Mouse (Mus musculus) kidney, adult 8-10 months (tissue): ENCODE results near the gene Arntl.
"Not testable (repeated sequence)": the region's sequence is repeated elsewhere in the genome, so short reads cannot be mapped to it uniquely, and the experiment has no call there.

Experiments
- DNase-seq, 2 experiments: peaks; one replicate each; pipeline ENCODE4 v3.0.0; 2022

The Arntl gene

DNA sequence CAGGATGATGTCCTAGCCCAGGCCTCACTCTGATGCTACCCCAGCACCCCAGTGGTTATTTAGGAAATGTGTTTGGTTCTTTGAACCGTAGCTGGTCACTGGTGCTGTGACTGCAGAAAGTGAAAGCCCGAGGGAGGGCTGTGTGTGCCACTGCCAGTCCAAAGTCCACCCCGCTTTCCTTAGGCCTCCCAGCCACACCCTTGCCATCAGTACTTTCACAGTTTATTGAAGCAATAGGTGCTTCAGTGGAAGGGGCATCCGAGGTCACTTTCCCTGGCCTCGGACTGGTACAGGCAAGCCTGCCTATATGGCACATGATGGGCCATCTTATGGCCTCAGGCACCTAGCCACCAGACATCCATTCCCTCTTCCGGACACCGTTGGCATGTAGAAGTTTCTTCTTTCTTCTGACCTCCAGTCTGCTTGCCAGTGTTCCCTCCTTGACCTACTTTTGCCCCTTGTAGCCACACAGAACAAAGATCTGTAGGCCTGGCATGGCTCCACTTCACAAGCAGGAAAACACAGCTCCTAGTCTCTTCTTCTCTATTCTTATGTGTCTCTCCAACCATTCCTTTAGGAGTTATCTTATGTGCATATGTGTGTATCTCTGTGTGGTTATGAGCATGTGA lies 46.6 kb downstream of the Arntl start:
- DNase-seq, result peak; percentile 63 to 66

DNA sequence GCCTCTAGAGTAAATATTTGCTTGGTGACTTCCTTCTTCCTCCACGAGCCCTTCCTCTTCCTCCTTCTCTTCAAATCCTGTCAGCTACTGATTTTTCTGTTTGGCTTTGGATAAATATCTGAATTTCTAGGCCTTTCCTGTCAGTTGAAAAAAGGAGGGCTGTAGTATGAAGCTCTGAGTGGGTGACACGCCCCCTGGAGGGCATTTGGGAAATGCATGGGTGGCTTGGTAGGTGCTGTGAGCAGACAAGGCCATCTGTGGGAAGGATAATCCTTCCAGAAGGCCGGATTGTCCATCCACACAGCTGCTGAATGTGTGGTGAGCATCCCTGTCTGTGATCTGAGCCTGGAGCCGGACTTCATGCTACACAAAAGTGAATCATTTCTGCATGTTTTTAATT lies 48.8 kb downstream of the Arntl start:
- DNase-seq, result peak in 1 of 2 experiments; percentile 55

DNA sequence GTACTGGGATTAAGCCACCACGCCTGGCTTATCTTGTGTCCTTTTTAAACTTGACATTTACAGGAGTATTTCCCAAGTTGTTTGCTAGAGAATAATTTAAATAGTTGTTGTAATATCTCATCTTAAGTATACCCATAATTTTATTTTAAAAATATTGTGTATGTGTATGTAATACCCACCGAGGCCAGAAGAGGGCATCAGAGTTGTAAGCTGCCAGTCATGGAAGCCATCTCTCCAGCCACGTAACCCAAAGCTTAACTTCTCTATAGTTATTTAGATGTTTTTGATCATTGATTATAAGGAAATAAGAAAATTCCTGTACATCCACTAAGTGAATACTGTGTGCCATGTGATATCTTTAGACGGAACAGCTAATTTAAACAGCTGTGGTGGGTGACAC lies 51.2 kb downstream of the Arntl start:
- no peak for DNase-seq

DNA sequence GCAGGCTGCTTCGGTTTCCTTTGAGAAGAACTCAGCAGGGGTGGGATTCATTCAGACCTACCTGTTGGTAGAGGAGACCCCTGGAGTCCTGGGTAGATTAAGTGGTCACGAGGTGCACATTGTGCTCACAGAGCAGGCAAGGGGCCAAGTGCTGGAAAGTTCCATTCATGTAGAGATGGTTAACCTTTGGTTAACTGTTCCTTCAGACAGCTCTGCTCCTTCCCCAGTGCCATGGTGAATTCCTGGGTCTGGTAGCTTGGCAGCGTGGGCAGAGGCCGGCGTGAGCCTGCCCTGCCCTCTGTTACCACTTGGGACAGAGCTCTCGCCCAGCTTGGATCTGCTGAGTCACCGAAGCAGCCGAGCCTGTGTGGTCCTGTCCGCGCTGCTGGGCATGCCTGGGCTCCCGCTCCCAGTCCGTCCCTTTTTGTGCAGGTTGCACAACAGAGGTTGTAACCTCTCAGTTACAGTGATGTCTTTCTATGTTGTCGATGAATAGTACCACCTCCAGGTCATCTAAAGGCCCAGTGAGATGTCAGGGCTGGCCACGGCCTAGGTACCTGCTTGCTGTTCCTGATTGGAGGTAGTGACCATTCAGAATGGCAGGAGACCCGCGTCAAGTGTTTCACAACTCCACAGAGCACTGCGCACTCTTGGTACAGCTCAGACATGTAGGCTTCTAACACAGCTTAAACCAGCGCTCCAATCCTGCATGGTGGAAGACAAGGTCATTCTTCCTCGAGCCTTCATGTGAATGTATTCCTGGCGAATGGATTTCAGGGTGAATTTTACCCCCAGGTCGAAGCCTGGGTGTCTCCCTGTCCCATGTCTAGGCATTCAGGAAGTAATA lies 53.3 kb downstream of the Arntl start:
- DNase-seq, result peak; percentile 84 to 86

DNA sequence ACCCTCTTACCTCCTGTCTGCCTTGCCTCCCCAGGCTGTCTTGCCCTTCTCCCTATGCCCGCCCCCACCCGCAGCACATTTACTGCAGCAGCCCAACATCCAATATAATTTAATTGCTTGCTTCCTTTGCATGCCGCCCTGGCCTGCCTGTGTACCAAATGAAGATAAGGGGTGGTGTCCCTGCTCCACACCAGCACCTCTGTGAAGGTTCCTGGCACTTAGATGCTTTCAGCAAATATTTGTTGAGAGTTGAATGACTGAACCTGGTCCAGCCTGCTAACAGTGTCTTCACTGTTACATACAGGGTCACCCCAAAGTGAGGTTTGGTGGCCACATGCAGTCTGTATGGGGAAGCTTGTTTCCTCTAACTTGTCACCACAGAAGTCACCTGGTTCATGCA lies 54.4 kb downstream of the Arntl start:
- no peak for DNase-seq

DNA sequence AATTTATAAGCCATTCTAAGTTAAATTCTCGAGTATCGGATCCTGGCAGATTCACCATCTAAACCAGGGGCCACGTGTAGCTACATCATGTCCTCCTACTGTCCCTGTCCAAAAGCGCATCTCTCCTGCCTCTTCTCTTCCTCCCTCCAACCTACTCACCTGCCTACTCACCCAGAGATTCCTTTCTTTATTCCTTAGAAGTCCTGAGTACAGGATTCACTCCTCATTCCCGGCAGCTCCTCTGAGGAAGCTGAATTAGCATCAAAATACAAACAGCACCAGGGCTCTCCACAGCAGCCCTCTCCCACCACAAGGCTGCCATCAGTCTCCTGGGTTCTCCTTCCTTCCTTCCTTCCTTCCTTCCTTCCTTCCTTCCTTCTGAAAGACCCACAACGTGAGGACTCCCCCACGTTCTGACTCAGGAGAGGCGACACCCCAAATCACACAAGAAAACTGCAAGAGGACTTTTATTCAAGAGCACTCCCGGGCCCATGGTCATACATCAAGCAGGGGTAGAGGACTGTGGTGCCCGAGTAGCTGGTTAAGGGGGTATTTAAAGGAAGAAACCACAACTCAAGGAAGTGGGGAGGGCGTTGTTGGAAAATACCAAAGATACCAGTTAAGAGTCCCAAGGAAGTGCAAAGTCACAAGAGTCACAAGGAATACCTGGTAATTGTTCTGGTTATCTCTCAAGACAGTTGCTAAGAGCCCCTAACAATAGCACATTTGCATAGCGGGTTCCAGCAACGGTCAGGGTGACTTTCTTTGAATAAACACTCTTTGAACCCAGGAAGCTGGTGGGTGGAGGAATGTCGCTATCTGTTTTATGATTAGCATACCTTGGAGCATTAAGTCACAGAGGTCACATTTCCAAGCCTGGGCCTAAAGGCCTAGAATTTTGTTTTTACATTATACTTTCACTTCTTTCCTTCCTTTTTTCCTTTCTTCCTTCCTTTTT lies 55.5 kb downstream of the Arntl start:
- not testable (repeated sequence) for DNase-seq

DNA sequence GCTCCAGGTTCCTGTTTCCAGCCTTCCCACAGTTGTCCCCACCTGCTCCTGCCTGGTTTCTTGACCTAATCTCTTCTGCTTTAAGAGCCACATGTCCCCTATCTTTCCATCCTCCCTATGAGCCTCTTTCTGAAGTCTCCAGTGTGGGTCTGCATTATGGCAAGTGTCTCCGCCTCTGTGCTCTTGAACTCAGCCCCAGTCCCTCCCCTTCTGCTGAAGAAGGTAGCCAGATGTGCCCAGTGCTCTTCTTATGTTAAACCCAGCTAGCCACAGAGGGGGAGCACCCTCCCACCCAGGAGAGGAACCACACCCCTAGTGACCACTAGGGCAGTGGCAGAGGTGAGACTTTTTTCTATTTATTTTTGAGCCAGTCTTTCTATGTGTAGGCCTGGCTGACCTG lies 56.7 kb downstream of the Arntl start:
- no peak for DNase-seq

DNA sequence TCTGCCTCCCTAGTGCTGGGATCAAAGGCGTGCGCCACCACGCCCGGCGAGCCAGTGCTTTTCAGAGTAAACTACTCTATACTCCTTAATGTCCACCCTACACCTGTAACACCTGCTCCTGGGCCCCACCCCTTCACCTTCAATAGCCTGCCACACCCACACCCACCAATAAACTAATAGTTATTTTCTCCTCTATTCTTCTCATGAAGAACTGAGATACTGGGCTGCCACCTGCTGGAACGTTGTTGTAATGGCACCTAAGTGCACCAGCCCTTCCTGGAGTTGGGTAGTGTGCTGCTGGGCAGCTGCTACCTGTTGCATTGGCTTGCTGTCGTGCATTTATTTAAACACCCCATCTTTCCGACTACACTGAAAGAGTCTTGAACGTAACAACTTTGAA lies 61.0 kb downstream of the Arntl start:
- peak; percentile 48 to 74 for DNase-seq

DNA sequence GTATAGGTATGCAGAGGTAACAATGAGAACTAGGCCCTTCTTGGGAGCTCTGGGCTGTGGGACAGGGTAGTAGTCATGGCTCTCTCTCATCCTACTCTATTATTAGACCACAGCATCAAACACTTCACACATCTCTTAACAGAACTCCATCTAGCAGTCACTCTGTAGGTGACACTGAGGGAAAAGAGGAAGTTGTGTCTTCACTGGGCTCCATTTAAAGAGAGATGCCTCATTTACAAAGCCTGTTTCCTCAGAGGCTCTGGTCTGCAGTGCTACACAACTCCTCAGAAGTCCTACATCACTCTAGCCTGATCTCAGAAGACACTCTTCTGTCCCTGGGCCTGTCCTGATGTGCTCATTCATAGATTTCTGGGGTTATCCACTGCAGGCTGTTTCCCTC lies 61.8 kb downstream of the Arntl start:
- DNase-seq, result no peak

DNA sequence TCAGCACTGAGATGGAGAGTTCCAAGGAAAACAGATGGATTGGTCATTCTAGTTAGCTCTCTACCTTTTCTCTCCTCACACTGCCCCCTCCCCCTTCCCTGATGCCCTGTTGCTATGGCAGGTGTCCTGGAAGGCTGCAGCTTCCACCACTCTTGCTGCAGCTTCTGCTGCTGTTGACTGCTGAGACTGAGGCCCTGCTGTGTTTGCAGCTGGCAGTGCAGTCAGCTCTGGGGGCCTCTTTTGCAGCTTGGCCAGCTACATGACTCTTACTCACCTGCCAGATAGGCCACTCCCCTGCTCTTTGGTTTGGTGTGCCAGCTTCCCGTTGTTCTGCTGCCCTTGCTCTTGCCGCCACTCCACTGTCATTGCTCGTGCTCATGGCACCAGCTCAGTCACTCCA lies 62.7 kb downstream of the Arntl start:
- no peak for DNase-seq

DNA sequence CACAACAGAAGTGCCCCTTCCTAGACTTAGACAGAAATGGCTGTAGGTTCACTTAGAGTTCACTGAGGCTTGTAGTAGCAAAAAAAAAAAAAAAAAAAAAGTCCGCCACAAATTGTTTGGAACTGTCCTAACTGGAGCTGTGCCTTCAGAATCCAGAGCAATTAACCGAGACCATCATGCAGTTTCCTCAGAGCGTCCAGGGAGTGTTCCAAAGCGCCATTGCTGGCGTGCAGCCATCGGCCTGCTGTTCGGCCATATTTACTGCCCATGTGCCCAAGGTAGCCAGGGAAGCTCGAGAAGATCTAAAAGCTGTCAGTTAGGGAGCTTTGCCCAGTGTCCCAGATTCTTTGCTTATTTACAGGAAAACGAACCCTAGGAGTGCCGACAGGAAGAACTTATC lies 63.3 kb downstream of the Arntl start:
- DNase-seq, result no peak

DNA sequence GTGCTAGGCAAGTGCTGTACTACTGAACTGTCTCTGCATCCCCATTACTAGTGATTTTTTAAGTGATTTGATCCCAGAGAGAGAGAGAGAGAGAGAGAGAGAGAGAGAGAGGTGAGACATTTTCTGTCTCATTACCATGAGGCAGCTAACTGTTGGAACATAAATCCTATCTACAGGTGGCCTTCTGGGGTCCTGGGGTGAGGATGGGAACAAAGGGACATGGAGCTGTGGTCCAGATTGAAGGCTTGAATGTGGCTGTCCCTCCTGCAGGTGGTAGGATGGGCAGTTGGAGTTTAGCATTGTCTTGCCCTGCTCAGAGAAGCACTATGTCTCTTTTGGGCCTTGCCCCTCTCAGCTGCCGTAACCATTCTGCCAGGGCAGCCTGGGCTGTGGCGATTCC lies 63.7 kb downstream of the Arntl start:
- DNase-seq, result no peak

DNA sequence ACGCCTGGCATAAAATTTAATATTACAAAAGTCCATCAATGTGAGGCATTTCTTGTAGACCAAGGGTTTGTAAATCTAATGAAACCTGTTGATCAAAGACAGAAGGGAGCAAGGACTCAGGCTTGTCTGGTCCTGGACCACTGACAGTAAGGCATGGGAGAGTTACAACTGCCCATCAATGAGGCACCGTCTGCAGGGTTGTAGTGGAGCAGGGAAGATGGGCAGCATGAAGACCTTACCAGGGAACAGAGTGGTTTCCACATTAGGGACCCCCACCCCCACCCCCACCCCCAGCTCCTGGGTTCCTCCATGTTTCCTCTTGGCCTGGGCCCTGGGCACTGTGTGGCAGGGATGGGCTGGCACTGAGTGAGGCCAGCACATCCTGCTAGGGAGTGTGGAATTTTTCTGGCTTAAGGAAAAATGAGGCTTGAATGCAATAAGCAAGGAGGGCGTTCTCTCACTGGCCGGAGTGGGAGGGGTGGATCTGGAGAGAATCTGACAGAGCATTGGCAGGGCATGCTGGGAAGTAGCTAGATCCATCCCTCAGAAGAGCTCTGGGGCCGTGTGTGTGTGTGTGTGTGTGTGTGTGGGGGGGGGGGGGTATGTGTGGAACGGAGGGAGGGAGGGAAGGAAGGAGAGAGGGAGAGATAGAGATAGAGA lies 65.2 kb downstream of the Arntl start:
- no peak for DNase-seq

DNA sequence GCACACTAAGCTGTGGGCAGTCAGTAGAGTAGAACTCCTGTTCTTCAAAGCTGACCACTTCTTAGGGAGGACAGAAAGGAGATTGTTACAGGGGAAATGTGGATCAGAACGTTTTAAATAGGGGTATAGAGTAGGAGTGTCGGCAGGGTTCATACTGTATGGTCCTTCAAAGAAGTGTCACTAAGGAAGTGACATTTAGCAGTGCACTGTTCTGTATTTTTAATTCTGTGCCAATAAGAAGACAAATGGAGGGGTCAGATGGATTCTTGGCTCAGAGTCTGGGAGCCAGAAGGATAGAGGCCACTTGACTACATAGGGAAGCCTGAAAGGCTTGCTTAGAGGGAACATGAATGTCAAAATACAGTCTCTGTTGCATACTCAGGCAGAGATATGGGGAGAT lies 70.0 kb downstream of the Arntl start:
- DNase-seq, result no peak

DNA sequence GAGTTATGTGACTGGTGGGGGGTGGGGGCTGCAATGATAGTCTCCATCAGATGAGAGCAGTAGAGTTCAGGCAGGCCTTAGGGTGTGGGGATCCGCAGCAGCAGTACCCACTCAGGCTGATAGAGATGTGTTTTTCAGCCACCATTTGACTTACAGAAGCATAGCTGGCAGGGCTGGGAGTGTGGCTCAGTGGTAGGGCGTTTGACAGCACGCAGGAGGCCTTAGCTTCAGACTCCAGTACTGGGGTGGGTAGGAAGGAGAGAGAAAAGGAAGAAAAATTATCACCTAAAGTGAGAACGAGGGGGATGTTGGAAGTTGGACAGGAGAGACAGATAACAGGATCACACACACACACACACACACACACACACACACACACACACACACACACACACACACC lies 71.2 kb downstream of the Arntl start:
- DNase-seq, result no peak

DNA sequence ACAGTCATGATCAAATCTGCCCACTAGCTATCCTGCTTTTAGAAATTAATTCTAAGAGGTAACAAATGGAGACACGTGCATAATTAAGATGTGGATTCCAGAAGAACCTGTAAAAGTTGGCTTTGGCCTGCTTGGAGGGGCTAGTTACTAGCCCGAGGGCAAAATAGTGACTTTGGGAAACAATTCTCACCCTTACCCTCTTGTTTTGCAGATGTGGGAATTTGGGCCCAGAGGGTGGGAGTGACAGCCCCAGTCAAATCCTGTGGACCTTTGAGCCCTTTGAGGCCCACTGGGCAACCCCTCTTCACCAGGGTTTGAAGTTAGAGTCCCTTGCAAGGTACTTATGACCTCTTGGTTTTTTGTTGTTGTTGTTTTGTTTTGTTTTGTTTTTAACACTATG lies 72.0 kb downstream of the Arntl start:
- no peak for DNase-seq

DNA sequence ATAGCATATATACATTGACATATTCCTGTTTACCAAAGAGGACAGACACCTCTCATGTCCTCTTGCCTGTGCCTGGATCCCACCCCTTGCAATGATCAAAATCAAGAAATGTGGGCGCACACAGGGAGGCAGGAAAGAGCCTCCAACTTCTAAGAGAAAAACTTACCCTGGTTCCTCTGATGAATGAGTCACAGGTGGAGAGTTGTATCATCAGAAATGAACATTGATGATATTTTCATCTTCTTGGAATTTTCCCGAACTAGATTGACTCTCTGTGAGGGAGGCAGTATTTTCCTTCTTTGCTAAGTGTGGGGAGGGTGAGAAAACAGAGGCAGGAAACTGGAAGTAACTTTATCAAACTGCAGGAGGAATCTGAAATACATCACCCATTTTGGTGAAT lies 78.1 kb downstream of the Arntl start:
- no peak for DNase-seq

DNA sequence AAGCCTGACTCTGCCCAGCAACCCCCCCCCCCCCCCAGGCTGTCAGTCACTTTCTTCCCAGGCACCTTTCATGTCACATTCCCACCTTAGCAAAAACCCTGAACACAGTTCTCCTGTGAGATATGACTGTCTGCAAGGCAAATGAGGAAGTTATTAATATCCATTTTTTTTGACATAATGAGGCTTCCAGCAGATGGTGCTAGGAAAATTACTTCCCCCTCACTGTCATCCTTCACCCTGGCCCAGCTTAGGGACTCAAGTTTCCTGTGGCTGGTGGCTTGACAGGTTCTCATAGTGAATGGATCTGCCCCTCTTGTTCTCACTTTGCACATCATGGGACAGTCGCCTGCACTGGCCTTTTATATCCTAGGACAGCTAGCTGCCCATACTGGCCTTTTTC lies 81.9 kb downstream of the Arntl start:
- no peak for DNase-seq

DNA sequence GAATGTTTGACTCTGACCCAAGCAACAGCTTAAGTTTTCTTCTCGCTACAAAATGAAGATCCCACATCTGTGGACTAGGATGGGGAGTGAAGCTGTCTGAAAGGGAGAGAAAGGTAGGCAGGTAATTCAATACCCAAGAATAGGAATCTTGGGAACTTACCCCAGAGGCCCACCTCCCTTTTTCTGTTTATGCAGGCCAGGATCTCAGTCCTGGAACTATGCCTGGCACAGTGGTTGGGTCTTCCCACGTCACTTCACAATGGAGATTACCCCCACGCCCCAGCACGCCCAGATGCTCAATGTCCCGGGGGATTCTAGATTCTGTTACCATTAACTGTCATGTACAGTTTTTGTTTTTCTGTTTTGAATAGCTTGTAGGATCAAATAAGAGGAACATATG lies 84.5 kb downstream of the Arntl start:
- no peak for DNase-seq

DNA sequence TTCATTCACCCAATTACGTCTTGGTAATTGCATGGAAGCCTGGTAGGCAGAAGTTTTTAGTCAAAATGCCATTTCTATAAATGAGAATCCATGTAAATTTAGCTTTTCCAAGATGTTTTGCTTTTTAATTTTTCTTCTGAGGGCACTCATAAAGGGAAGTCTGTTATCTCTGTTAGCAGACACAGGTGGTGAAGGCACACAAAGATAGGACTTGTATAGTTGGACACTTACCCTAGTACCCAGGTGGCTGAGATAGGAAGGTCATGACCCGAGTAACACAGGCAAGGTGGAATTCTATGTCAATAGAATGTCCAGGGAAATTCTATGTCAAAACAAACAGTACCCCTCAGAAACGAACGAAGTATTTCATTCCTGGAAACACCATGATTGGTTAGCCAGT lies 84.9 kb downstream of the Arntl start:
- no peak for DNase-seq

DNA sequence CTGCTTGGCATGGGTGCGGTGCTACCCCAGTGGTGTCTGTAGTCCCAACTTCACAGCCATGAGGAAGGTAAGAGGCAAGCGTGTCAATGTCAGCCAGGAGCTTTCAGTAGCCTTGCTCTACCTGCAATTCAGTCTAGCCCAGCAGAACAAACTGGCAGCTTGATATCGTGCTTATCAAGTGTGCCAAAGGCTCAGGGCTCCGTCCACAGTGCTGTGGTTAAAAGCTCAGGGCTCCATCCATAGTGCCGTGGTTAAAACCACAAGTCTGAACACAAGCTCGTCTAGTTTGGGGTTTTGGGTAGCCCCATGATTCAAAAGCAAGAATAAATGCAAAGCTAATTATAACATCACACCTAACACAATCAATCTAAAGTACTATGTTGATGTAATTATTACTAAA lies 87.3 kb downstream of the Arntl start:
- DNase-seq, result no peak

DNA sequence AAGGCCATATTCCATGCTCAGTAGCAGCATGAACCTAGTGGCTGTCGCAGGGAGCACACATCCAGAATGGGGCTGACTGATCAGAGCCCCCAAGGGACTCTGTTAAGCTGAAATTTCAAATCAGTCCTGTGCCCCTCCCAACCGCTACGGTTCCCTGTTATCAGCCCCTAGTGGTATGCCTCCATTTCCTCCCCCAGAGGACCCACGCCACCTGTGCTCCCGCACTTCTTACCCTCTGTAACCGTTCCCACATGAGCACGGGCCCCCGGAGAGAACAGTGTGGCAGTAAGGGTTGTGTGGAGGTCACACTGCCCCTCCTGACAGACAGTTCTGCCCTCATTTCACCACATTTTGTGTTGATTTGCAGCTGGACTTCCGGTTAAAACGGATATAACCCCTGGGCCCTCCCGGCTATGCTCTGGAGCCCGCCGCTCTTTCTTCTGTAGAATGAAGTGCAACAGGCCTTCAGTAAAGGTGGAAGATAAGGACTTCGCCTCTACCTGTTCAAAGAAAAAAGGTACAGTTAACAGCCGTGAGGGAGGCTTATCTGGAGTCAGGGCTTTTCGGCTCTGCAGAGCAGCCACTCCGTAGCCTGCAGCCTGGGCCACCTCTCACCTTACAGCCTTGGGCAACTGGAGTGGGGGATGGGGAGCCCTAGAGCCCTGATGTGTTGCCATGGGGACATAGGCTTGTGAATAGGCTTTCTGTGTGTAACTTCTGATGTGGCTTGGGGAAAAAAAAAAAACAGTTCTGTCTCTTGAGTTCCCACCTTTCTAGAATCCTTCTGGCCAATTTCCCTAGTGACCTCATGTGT lies 88.0 kb downstream of the Arntl start:
- DNase-seq, result no peak
